Mouse (Mus musculus): ENCODE measurements around the gene Sipa1l3. TPM values are rescaled to one million over a fixed set of nuclear protein-coding genes. Genes with fewer than 3 reads are reported as not detected.

The Sipa1l3 gene
- total RNA-seq, 2 experiments from 2014 or later, result 211 to 245 TPM

DNA sequence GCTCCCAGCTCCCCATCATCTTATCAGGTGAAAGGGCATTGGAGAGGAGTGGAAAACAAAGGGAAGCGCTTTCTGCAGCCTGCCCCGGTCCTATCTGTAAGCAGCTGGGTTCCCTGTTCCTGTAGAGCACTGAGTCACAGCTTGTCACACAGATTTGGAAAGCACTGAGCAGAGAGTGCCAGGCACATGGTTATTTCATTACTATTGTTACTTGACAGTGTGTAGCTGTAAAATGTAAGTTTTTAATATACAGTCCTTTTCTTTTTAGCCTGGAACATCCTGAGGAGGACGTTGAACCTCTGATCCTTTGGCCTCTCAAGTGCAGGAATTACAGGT lies 96.6 kb downstream of the Sipa1l3 start:
- DNase-seq (ENCODE audit: extremely low spot score in 1 of 2, low spot score in 1 of 2), result no peak

DNA sequence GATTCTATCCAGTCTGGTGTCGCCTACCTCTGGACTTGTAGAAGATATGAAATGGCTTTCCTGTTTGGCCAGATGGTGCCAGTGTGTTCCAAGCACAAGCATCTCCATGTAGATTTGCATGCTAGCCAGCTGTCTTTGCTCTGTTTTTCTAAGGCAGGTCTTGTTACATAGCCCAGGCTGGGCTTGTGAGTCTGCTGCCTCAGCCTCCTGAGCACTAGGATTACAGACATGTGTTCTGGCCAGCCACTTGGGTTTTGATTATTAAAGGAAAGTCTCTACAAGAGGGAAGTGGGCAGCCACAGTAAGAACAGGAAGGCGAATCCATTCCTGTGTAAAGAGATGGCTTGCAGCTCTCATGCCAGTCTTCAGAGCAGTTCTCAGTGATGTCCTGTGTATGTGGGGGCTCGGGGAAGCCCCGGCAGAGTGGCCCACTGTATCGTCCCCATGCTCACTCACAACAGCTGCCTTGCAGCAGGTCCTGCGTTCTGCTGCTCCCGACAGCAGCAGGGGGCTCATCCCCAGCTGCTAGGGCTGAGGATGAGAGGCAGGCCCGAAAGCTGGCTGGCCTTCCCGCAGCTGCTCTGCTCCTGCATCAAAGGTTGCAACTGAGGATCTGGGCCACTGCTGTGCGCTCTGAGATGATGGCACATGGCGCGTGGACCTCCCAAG lies 97.1 kb downstream of the Sipa1l3 start:
- DNase-seq (ENCODE audit: extremely low spot score in 1 of 2, low spot score in 1 of 2), result no peak

DNA sequence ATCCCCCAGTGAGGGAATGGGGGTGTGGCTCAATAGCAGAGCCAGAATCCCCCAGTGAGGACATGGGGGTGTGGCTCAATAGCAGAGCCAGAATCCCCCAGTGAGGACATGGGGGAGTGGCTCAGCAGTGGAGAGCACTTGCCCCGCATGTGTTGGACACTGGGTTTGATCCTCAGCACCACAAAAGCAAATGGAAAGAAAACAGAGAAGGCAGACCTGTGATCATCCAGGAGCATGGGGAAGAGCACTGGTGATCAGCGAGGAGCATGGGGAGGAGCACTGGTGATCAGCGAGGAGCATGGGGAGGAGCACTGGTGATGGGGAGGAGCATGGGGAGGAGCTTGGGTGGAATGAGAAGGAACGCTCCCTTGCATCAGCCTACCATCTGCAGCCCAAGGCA lies 98.6 kb downstream of the Sipa1l3 start:
- no peak for DNase-seq (ENCODE audit: extremely low spot score in 1 of 2, low spot score in 1 of 2)

GRCm38 (mm10) chr7:29418231-29418630 lies 100.2 kb downstream of the Sipa1l3 start:
- no peak for DNase-seq (ENCODE audit: extremely low spot score in 1 of 2, low spot score in 1 of 2)

GRCm38 (mm10) chr7:29417332-29418069 lies 100.9 kb downstream of the Sipa1l3 start:
- DNase-seq (ENCODE audit: extremely low spot score in 1 of 2, low spot score in 1 of 2), result no peak

DNA sequence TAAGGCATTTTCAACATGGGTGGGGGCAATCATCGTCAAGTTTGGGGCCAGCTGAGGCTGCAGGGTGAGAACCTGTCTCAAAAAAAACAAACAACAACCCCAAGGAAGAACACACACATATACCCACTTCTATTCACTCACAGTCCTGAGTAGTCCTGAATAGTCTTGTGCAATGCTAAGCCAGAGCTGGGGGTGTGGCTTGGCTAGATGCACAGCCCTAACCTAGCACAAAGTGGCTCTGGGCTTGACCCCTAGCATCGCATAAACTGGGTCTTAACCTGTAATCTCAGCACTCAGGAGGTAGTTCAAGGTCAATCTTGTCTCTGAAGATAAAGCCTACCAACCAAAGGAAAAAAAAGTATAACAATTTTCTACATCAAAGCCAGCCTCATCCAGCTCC lies 101.5 kb downstream of the Sipa1l3 start:
- DNase-seq (ENCODE audit: extremely low spot score in 1 of 2, low spot score in 1 of 2), result no peak

DNA sequence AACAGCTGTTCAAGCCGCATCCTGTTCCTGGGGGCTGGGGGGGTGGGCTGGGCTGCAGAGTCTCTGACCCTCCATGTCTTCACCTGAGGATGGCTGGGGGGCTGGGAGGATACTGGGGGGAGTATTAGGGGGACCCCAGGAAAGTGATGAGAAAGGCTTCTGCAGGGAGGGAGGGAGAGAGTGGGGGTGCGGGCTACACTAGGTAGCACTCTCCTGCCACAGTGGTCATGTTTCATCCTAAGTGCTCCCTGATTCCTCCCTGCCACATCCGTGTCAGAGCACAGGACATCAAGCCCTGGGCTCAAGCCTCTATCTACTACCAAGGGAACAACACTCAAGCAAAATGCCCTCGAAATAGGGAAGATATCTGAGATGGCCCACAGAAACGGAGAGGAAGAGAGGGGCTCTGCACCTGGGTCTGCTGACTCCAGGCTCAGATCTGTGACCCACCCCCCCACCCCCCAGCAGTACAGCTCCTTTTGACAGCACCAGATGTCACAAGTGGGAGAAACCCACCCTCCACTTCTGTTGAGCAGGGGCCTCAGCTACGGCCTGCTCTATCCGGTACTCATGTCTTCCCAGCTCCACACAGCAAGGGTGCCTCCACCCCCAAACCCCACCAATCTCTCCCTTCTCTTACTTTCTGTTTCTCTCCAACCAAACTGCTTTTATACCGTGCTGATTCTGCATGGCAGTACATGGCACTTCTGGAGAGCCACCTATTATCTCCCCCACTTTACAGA lies 106.4 kb downstream of the Sipa1l3 start:
- DNase-seq (ENCODE audit: extremely low spot score in 1 of 2, low spot score in 1 of 2), result no peak

DNA sequence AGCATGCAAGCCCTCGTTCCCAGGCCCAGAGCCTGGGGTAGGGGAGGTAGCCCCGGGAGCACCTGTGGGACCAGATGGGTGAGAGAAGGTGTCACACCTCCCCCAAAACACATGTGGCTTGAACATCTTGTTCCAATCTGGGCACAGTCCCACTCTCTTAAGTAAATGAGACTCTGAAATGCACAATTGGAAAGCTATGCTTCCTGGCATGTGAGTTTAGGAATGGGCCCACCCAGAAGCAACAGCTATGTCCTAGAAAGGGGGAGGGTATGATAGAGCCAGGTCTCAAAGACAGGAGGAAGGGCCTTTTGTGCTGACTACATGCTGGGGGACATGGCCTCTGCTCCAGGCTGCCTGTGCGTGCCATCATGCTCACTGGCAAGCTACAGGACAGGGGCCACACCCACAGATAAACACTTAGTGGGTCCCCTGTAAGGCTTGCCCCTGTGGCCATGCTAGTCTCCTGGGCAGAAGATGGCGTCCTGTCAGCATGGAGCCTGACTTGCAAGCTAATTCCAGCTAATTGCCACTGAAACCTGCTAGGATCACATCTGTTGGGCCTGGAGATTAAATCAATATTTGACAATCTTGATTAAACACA lies 107.1 kb downstream of the Sipa1l3 start:
- no peak for DNase-seq (ENCODE audit: extremely low spot score in 1 of 2, low spot score in 1 of 2)

- DNase-seq (ENCODE audit: extremely low spot score in 1 of 2, low spot score in 1 of 2), result no peak
These were observed 108.0 kb downstream of the Sipa1l3 start for GRCm38 (mm10) chr7:29410402-29410801.

GRCm38 (mm10) chr7:29406855-29407254 lies 111.6 kb downstream of the Sipa1l3 start:
- no peak for DNase-seq (ENCODE audit: extremely low spot score in 1 of 2, low spot score in 1 of 2)

DNA sequence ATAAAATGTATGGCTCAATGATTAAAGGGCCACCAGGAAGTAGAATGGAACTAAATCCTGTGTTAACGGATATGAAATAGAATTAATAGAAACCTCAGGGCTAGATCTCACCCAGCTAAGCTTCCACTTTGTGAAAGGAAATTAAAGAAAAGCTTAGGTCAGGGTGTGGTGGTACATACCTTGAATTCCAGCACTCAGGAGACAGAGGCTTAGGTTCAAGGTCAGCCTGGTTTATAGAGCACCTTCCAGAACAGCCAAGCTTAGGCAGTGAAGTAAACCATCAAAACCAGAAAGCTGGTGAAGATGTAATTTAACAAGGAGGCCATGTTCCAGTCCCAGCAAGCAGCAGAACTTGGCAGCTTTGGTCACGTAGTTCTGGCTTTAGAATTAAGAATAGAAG lies 114.3 kb downstream of the Sipa1l3 start:
- no peak for DNase-seq (ENCODE audit: extremely low spot score in 1 of 2, low spot score in 1 of 2)

GRCm38 (mm10) chr7:29402015-29402414 lies 116.4 kb downstream of the Sipa1l3 start:
- no peak for DNase-seq (ENCODE audit: extremely low spot score in 1 of 2, low spot score in 1 of 2)

- DNase-seq (ENCODE audit: extremely low spot score in 1 of 2, low spot score in 1 of 2), result no peak
These were observed 118.0 kb downstream of the Sipa1l3 start for GRCm38 (mm10) chr7:29400451-29400850.

- DNase-seq (ENCODE audit: extremely low spot score in 1 of 2, low spot score in 1 of 2), result no peak
These were observed 119.4 kb downstream of the Sipa1l3 start for GRCm38 (mm10) chr7:29399056-29399455.

DNA sequence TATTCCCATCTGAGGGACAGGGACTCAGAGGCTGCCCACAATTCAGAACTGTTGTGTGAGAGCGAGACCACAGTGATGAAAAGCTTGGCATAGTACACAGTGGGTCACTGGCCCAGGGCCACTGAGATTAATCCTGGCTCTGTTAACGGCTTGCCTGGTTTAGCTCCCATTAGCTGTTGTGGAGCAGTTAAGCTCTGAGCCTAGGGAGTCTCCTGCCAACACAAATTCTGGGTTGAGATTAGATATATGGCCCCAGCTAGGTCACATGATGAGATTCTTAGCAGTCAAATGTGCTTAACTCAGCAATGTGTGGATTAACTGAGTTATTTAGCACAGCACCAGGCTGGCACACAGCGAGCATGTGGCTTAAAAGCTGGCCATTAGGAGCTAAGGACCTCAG lies 121.0 kb downstream of the Sipa1l3 start:
- no peak for DNase-seq (ENCODE audit: extremely low spot score in 1 of 2, low spot score in 1 of 2)

GRCm38 (mm10) chr7:29396943-29397340 lies 121.5 kb downstream of the Sipa1l3 start:
- DNase-seq (ENCODE audit: extremely low spot score in 1 of 2, low spot score in 1 of 2), result no peak

GRCm38 (mm10) chr7:29396216-29396942 lies 122.1 kb downstream of the Sipa1l3 start:
- no peak for DNase-seq (ENCODE audit: extremely low spot score in 1 of 2, low spot score in 1 of 2)

DNA sequence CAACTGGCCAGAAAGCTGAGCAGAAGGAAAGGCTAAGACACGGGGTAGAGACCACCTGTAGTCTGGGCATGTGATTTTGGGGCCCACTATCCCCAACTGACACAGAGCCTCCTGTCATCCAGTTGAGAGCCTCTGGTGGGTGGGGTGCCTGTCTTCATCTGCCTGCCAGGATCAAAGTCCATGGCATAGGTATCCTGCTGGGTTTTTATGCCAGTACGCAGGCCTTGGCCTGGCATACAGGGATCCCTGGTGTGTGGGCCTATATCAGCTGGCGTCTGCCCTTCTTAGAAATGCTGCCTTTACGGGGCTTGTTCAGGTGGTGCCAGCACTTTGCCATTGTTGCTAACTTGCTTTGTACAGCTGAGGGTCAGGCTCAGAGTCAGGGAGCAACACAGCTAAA lies 123.3 kb downstream of the Sipa1l3 start:
- no peak for DNase-seq (ENCODE audit: extremely low spot score in 1 of 2, low spot score in 1 of 2)

DNA sequence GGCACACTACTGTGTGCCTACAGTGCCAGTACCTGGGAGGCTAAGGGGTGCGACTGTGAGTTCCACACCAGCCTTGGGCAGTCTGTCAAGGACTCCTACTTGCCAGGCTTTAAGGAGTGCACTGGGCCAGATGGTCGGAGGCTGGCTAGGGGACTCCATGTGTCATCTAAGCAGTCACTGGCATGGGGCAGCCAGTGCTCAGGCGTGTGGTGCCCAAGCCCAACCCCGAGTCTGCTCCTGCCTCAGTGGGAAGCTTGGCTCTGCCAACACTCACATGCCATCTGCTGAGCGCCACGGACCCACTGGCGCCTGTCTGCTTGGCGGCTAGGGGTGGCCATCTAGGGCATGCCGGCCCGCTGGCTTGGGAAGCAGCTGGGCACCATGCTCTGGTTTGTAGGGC lies 125.1 kb downstream of the Sipa1l3 start:
- no peak for DNase-seq (ENCODE audit: extremely low spot score in 1 of 2, low spot score in 1 of 2)

GRCm38 (mm10) chr7:29392805-29393204 lies 125.6 kb downstream of the Sipa1l3 start:
- no peak for DNase-seq (ENCODE audit: extremely low spot score in 1 of 2, low spot score in 1 of 2)

Measured in layer of hippocampus, postnatal 25 days (tissue).